Mouse (Mus musculus) lung, adult 2 months (tissue): ENCODE data around the gene D630003M21Rik.

Experiments used
- CTCF ChIP-seq: fragments of 200-500 bp; IDR thresholded peaks from 2 replicates; pipeline ENCODE4 v1.5.1; 2011; ENCODE audit warnings: mild to moderate bottlenecking, low read length, control low read depth; ENCODE audit not compliant: insufficient read depth
- POLR2A ChIP-seq: fragments of 200-500 bp; IDR thresholded peaks from 2 replicates; pipeline ENCODE4 v1.6.1; 2011; ENCODE audit warnings: low read depth, mild to moderate bottlenecking, control low read depth, low read length, borderline replicate concordance; ENCODE audit errors: extremely low read depth

GRCm38 (mm10) chr2:158248318-158248717 is 19.3 kb upstream of the D630003M21Rik start:
- TF ChIP-seq CTCF (no peak), POLR2A (no peak)
